Mouse (Mus musculus): ENCODE measurements around the gene Mcpt4.

DNA sequence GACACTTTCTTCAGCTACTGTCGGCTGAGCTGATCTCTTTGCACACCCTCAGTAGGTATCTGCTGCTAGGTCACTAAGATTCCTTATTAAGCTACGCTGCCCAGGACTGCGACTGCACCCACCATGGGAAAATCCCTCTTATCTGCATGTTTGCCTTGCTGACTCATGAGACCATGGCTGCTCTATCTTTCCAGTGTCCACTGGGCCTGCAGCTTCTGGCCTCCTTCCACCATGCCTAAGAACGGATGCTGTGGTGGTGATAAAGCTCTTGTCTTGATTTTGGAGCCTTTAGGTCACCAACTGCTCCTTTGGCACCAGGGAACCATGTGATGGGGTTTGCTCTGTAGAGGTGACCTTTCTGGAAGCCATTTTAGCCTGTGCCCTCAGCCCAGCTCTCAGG, 4.4 kb downstream of the Mcpt4 start:
- TF ChIP-seq CTCF (IDR thresholded peaks at IDR 0.05; ENCODE audit: extremely low read depth, insufficient read depth, low read length) (no peak), POLR2A (IDR thresholded peaks at IDR 0.05; ENCODE audit: extremely low read depth, insufficient read depth, low read length) (no peak)
